Mouse (Mus musculus) testis, adult 2 months (tissue): ENCODE data around the gene Cd84.

Source experiments
- CTCF ChIP-seq: fragments of 200-500 bp; IDR thresholded peaks from 2 replicates; pipeline ENCODE4 v1.5.1; 2012; ENCODE audit warnings: low read depth, mild to moderate bottlenecking, inconsistent platforms, low read length, moderate library complexity; ENCODE audit not compliant: control insufficient read depth, insufficient read depth, insufficient replicate concordance
- POLR2A ChIP-seq: fragments of 200-500 bp; IDR thresholded peaks from 2 replicates; pipeline ENCODE4 v1.6.1; 2012; ENCODE audit warnings: low read depth, mild to moderate bottlenecking, inconsistent platforms, low read length, moderate library complexity; ENCODE audit not compliant: control insufficient read depth

- TF ChIP-seq CTCF (no peak), POLR2A (no peak)
Observed at GRCm38 (mm10) chr1:171915638-171916458, 76.4 kb downstream of the Cd84 start.
